Mouse (Mus musculus) hindbrain, embryonic 12.5 days (tissue): Measurements from ENCODE around the gene Shank3. TPM values are rescaled to one million over a fixed set of nuclear protein-coding genes. Genes with fewer than 3 reads are reported as not detected.
A peak's percentile ranks its signal among the peaks of the same experiment; 100 is the strongest.

ENCODE experiments used
- ATAC-seq: fragments of 200-750 bp; cut with Nextera tagmentation; 2 replicates; pipeline ENCODE4 v1.8.0; 2017; ENCODE audit warnings: moderate TSS enrichment; ENCODE audit not compliant: low FRiP score
- H3K27ac ChIP-seq: fragments of 300-500 bp; sonication (generic); 2 replicates; pipeline ENCODE4 v1.5.1; 2016; ENCODE audit warnings: mild to moderate bottlenecking
- H3K27me3 ChIP-seq: fragments of 300-500 bp; sonication (generic); 2 replicates; pipeline ENCODE4 v1.6.1; 2016; ENCODE audit warnings: mild to moderate bottlenecking
- H3K36me3 ChIP-seq: fragments of 300-500 bp; sonication (generic); 2 replicates; pipeline ENCODE4 v1.6.1; 2016; ENCODE audit warnings: mild to moderate bottlenecking
- H3K4me1 ChIP-seq: fragments of 300-500 bp; sonication (generic); 2 replicates; pipeline ENCODE4 v1.6.1; 2016
- H3K4me2 ChIP-seq: fragments of 300-500 bp; sonication (generic); replicated peaks from 2 replicates; pipeline ENCODE4 v1.6.1; 2016; ENCODE audit warnings: mild to moderate bottlenecking
- H3K4me3 ChIP-seq: fragments of 300-500 bp; sonication (generic); 2 replicates; pipeline ENCODE4 v1.5.1; 2016; ENCODE audit warnings: mild to moderate bottlenecking
- H3K9ac ChIP-seq: fragments of 300-500 bp; sonication (generic); 2 replicates; pipeline ENCODE4 v1.6.1; 2016; ENCODE audit warnings: mild to moderate bottlenecking, moderate library complexity
- H3K9me3 ChIP-seq: fragments of 300-500 bp; sonication (generic); replicated peaks from 2 replicates; pipeline ENCODE4 v1.6.1; 2016; ENCODE audit warnings: mild to moderate bottlenecking
- WGBS: fragments of 180-500 bp; shearing (Covaris S2); methylation state at CpG from one replicate; pipeline ENCODE4 v1.1.7; 2016; 5-methylcytosine and 5-hydroxymethylcytosine counted together
- polyA plus RNA-seq: library from polyadenylated mRNA; unstranded; fragments of >200 nt; fragmentation: Nextera tagmentation; extraction: Ambion mirVana; gene quantifications from 2 replicates; pipeline ENCODE4 v1.2.1, GENCODE M21; 2016

The Shank3 gene
- polyA plus RNA-seq, 1 experiment from 2014 or later: 7.5 TPM

- 3% methylated on average over 1 of the region's 1 CpGs for WGBS
- peak overlapping the region; percentile 44; the same call in 1 of the 2 replicates for H3K27ac ChIP-seq
- peaks cover 7% of the 10 kb centered on the region for H3K4me1 ChIP-seq
These were observed 34.4 kb upstream of the Shank3 start for GRCm38 (mm10) chr15:89465052-89465451.

GRCm38 (mm10) chr15:89468577-89468976 lies 30.8 kb upstream of the Shank3 start:
- Histone ChIP-seq H3K27ac (no peak overlapping the region), H3K27me3 (no peaks in the 10 kb centered on the region), H3K4me1 (peaks cover 7% of the 10 kb centered on the region), H3K4me2 (no peak overlapping the region), H3K36me3 (no peaks in the 10 kb centered on the region; the same call in 1 of the 2 replicates), H3K9me3 (no peaks in the 10 kb centered on the region), H3K4me3 (no peak overlapping the region), H3K9ac (no peak overlapping the region)
- WGBS: 37% methylated on average over 2 of the region's 2 CpGs
- ATAC-seq: no peak

More at GRCm38 (mm10) chr15:89465052-89465451, 34.4 kb upstream of the Shank3 start:
- peak; percentile 68 for ATAC-seq
- Histone ChIP-seq H3K36me3 (peaks cover 26% of the 10 kb centered on the region), H3K4me2 (no peak overlapping the region), H3K4me3 (no peak overlapping the region), H3K9ac (no peak overlapping the region), H3K27me3 (no peaks in the 10 kb centered on the region), H3K9me3 (no peaks in the 10 kb centered on the region)

GRCm38 (mm10) chr15:89471476-89471875 lies 27.9 kb upstream of the Shank3 start:
- Histone ChIP-seq H3K27me3 (no peaks in the 10 kb centered on the region), H3K9ac (no peak overlapping the region), H3K9me3 (no peaks in the 10 kb centered on the region), H3K4me1 (peaks cover 9% of the 10 kb centered on the region), H3K4me3 (no peak overlapping the region), H3K4me2 (no peak overlapping the region), H3K36me3 (no peaks in the 10 kb centered on the region), H3K27ac (no peak overlapping the region)
- ATAC-seq: no peak
- WGBS: 91% methylated on average over 4 of the region's 4 CpGs

GRCm38 (mm10) chr15:89473370-89473769 lies 26.1 kb upstream of the Shank3 start:
- WGBS: 88% methylated on average over 9 of the region's 9 CpGs
- no peak overlapping the region for H3K27ac ChIP-seq
- H3K36me3 ChIP-seq: no peaks in the 10 kb centered on the region
- peaks cover 9% of the 10 kb centered on the region for H3K4me1 ChIP-seq
- H3K9ac ChIP-seq: no peak overlapping the region
- H3K4me3 ChIP-seq: no peak overlapping the region
- no peak for ATAC-seq
- no peaks in the 10 kb centered on the region for H3K9me3 ChIP-seq
- no peak overlapping the region for H3K4me2 ChIP-seq
- no peaks in the 10 kb centered on the region for H3K27me3 ChIP-seq

- H3K9me3 ChIP-seq: no peaks in the 10 kb centered on the region
- peaks cover 9% of the 10 kb centered on the region for H3K4me1 ChIP-seq
- H3K4me3 ChIP-seq: no peak overlapping the region
- ATAC-seq: no peak
- no peaks in the 10 kb centered on the region for H3K36me3 ChIP-seq
- 99% methylated on average over 8 of the region's 8 CpGs for WGBS
- no peak overlapping the region for H3K9ac ChIP-seq
- no peaks in the 10 kb centered on the region for H3K27me3 ChIP-seq
- H3K4me2 ChIP-seq: no peak overlapping the region
- no peak overlapping the region for H3K27ac ChIP-seq
These were observed 25.5 kb upstream of the Shank3 start for GRCm38 (mm10) chr15:89473921-89474320.

- Histone ChIP-seq H3K27me3 (no peaks in the 10 kb centered on the region), H3K4me3 (no peak overlapping the region), H3K9ac (no peak overlapping the region), H3K4me2 (peak overlapping the region; percentile 77; the same call in 1 of the 2 replicates), H3K9me3 (no peaks in the 10 kb centered on the region), H3K4me1 (peaks cover 9% of the 10 kb centered on the region), H3K36me3 (no peaks in the 10 kb centered on the region), H3K27ac (no peak overlapping the region)
- 92% methylated on average over 19 of the region's 19 CpGs for WGBS
- no peak for ATAC-seq
These were observed 24.7 kb upstream of the Shank3 start for GRCm38 (mm10) chr15:89474596-89475292.

- 84% methylated on average over 7 of the region's 7 CpGs for WGBS
- peak; percentile 5; the same call in 1 of the 2 replicates for ATAC-seq
- peak overlapping the region; percentile 77 for H3K4me2 ChIP-seq
- peak overlapping the region; percentile 50 for H3K4me3 ChIP-seq
- H3K9ac ChIP-seq: peak overlapping the region; percentile 70
- peaks cover 9% of the 10 kb centered on the region for H3K4me1 ChIP-seq
- no peak overlapping the region for H3K27ac ChIP-seq
- no peaks in the 10 kb centered on the region for H3K36me3 ChIP-seq
- H3K27me3 ChIP-seq: no peaks in the 10 kb centered on the region
- H3K9me3 ChIP-seq: no peaks in the 10 kb centered on the region
These were observed 24.2 kb upstream of the Shank3 start for GRCm38 (mm10) chr15:89475293-89475600.

GRCm38 (mm10) chr15:89475611-89476474 lies 23.6 kb upstream of the Shank3 start:
- 7% methylated on average over 44 of the region's 44 CpGs for WGBS
- H3K27me3 ChIP-seq: no peaks in the 10 kb centered on the region
- no peaks in the 10 kb centered on the region for H3K36me3 ChIP-seq
- peak overlapping the region; percentile 77 for H3K4me2 ChIP-seq
- peak overlapping the region; percentile 68 for H3K27ac ChIP-seq
- ATAC-seq: peak; percentile 97
- peak overlapping the region; percentile 70 for H3K9ac ChIP-seq
- no peaks in the 10 kb centered on the region for H3K9me3 ChIP-seq
- peak overlapping the region; percentile 50 for H3K4me3 ChIP-seq
- H3K4me1 ChIP-seq: peaks cover 9% of the 10 kb centered on the region

GRCm38 (mm10) chr15:89476475-89476815 lies 23.0 kb upstream of the Shank3 start:
- no peak for ATAC-seq
- Histone ChIP-seq H3K4me2 (peak overlapping the region; percentile 77), H3K4me3 (peak overlapping the region; percentile 50), H3K36me3 (no peaks in the 10 kb centered on the region), H3K4me1 (peaks cover 9% of the 10 kb centered on the region), H3K27me3 (no peaks in the 10 kb centered on the region), H3K27ac (peak overlapping the region; percentile 68), H3K9me3 (no peaks in the 10 kb centered on the region), H3K9ac (peak overlapping the region; percentile 70)
- WGBS: 6% methylated on average over 5 of the region's 5 CpGs

GRCm38 (mm10) chr15:89477091-89477491 lies 22.3 kb upstream of the Shank3 start, which contains the start of gene Arsa:
Gene Arsa (minus strand): TSS chr15:89477425.
- 28% methylated on average over 9 of the region's 9 CpGs for WGBS
- ATAC-seq: no peak
- Histone ChIP-seq H3K4me3 (peak within 1 kb of the TSS; percentile 50), H3K9me3 (no peaks in the 10 kb centered on the region), H3K27me3 (no peaks in the 10 kb centered on the region), H3K27ac (peak within 1 kb of the TSS; percentile 68), H3K4me1 (peaks cover 9% of the 10 kb centered on the region), H3K9ac (peak within 1 kb of the TSS; percentile 70), H3K36me3 (no peaks in the 10 kb centered on the region), H3K4me2 (peak within 1 kb of the TSS; percentile 77)

- H3K27me3 ChIP-seq: no peaks in the 10 kb centered on the region
- H3K36me3 ChIP-seq: no peaks in the 10 kb centered on the region
- H3K4me2 ChIP-seq: no peak overlapping the region
- no peak overlapping the region for H3K4me3 ChIP-seq
- 44% methylated on average over 8 of the region's 8 CpGs for WGBS
- no peak overlapping the region for H3K9ac ChIP-seq
- H3K9me3 ChIP-seq: no peaks in the 10 kb centered on the region
- ATAC-seq: no peak
- no peak overlapping the region for H3K27ac ChIP-seq
- H3K4me1 ChIP-seq: peaks cover 9% of the 10 kb centered on the region
These were observed 21.6 kb upstream of the Shank3 start for GRCm38 (mm10) chr15:89477806-89478205.

- Histone ChIP-seq H3K36me3 (no peaks in the 10 kb centered on the region), H3K27me3 (no peaks in the 10 kb centered on the region), H3K4me3 (no peak overlapping the region), H3K4me1 (peaks cover 9% of the 10 kb centered on the region), H3K27ac (no peak overlapping the region), H3K4me2 (no peak overlapping the region), H3K9me3 (no peaks in the 10 kb centered on the region), H3K9ac (no peak overlapping the region)
- no peak for ATAC-seq
- whole genome bisulfite sequencing: 90% methylated on average over 3 of the region's 3 CpGs
These were observed 20.8 kb upstream of the Shank3 start for GRCm38 (mm10) chr15:89478622-89479021.
